Mouse (Mus musculus) embryo, embryonic 10.5 days (tissue): ENCODE results near the gene Trpm2.
A peak's percentile ranks its signal among the peaks of the same experiment; 100 is the strongest.

Experiments used
- DNase-seq: peaks from one replicate; pipeline ENCODE4 v3.0.0-alpha.2; 2015; ENCODE audit warnings: low spot score

Trpm2 gene

GRCm38 (mm10) chr10:77902894-77903715, 67.3 kb downstream of the Trpm2 start:
- peak; percentile 85 for DNase-seq

GRCm38 (mm10) chr10:77902211-77902893, 68.0 kb downstream of the Trpm2 start, which contains the start of gene Lrrc3:
TSS of gene Lrrc3 (minus strand) at chr10:77902536.
- peak; percentile 77 for DNase-seq

GRCm38 (mm10) chr10:77901871-77902210, 68.5 kb downstream of the Trpm2 start:
- no peak for DNase-seq

- DNase-seq, result no peak
Measured at GRCm38 (mm10) chr10:77900903-77901818, 69.2 kb downstream of the Trpm2 start.

GRCm38 (mm10) chr10:77900126-77900525, 70.2 kb downstream of the Trpm2 start:
- no peak for DNase-seq

GRCm38 (mm10) chr10:77895562-77895961, 74.8 kb downstream of the Trpm2 start:
- peak; percentile 16 for DNase-seq

GRCm38 (mm10) chr10:77890987-77891565, 79.3 kb downstream of the Trpm2 start:
- no peak for DNase-seq

- DNase-seq, result peak; percentile 43
Measured at GRCm38 (mm10) chr10:77886007-77886747, 84.2 kb downstream of the Trpm2 start.

- no peak for DNase-seq
Measured at GRCm38 (mm10) chr10:77882553-77882952, 87.8 kb downstream of the Trpm2 start.

GRCm38 (mm10) chr10:77880305-77880704, 90.1 kb downstream of the Trpm2 start:
- no peak for DNase-seq

- DNase-seq, result peak; percentile 4
Measured at GRCm38 (mm10) chr10:77878985-77879384, 91.4 kb downstream of the Trpm2 start.

GRCm38 (mm10) chr10:77869651-77870050, 100.7 kb downstream of the Trpm2 start:
- no peak for DNase-seq

GRCm38 (mm10) chr10:77867546-77867945, 102.8 kb downstream of the Trpm2 start:
- peak; percentile 9 for DNase-seq

- no peak for DNase-seq
Measured at GRCm38 (mm10) chr10:77864762-77865143, 105.6 kb downstream of the Trpm2 start.

- DNase-seq, result peak; percentile 79
Measured at GRCm38 (mm10) chr10:77864067-77864761, 106.1 kb downstream of the Trpm2 start.

GRCm38 (mm10) chr10:77861675-77862074, 108.7 kb downstream of the Trpm2 start, which contains the start of gene Gm3285:
TSS of gene Gm3285 (plus strand) at chr10:77861975.
- DNase-seq, result no peak
